Mouse (Mus musculus): ENCODE data around the gene Vgll4.

Gene Vgll4

DNA sequence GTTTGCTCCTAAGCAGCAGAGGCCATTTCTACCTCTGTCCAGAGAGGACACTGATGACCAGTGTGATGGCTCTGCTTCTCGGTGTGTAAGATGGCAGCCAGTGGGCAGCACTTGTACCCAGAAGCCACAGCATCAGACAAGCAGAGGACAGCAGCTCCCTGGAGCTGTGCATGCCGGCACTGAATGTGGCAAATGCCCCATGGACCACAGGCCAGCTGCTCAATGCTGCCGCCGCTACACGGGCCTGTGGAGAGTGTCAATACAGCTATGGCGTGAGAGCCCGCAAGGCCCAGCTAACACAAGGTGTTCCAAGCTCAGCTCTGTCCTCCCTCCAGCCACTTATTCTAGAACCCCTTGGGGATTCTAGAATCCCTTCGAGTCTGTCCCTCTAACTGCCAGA lies 105.4 kb downstream of the Vgll4 start:
- DNase-seq: no peak

DNA sequence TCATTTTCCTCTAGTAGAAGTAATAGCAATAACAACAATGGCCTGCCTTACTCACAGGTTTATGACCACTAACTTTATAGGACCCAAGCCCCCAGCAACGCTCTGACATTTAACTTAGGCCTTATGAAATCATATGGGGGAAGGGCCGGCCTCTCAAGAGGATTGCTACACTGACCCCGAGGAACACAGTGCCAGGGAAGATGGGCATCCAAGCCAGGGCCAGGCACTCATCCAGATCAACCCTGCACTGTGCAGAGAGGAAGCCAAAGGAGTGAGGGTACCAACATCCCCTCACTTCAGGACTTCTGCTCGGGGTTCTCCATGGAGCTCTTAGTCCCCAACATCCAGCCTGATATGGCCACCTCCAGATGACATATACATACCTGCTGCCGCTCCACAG lies 106.3 kb downstream of the Vgll4 start:
- DNase-seq: no peak

DNA sequence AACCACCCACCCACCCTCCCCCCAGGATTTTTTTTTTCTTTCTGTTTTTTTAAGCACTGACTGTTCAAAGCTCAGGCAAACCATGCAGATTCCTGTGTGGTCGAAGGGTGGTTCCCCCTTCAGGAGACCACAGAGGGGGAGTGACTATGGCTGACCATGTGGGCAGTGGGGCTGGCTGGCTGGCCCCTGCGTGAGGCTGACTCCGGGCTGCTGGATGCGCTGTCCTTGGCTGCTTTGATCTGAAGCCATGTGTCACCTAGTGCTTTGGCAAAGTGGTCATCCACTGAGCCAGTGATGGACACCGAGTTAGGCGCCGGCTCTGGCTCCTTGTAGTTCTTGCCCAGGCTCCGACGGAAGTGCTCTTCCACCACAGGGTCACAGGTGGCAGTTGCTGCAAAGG lies 107.7 kb downstream of the Vgll4 start:
- DNase-seq: no peak

DNA sequence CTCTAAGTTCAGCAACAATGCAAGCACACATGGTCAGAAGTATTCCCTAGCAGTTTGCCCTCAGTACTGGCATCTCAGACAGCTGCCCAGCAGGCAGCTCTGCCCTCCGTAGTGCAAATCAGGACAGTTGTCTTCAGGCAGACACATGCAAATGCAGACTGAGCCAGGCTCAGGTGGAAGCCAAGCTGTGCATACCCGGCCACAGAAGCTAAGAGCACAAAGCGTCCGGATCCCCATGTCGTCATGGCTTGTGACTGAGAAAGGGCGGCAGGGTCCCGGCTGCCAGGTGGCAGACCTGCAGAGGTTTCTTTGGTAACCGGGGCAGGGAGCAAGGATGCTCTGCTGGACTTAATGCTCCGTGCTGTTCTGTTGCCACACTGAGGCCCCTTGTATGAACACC lies 108.2 kb downstream of the Vgll4 start:
- DNase-seq: no peak

DNA sequence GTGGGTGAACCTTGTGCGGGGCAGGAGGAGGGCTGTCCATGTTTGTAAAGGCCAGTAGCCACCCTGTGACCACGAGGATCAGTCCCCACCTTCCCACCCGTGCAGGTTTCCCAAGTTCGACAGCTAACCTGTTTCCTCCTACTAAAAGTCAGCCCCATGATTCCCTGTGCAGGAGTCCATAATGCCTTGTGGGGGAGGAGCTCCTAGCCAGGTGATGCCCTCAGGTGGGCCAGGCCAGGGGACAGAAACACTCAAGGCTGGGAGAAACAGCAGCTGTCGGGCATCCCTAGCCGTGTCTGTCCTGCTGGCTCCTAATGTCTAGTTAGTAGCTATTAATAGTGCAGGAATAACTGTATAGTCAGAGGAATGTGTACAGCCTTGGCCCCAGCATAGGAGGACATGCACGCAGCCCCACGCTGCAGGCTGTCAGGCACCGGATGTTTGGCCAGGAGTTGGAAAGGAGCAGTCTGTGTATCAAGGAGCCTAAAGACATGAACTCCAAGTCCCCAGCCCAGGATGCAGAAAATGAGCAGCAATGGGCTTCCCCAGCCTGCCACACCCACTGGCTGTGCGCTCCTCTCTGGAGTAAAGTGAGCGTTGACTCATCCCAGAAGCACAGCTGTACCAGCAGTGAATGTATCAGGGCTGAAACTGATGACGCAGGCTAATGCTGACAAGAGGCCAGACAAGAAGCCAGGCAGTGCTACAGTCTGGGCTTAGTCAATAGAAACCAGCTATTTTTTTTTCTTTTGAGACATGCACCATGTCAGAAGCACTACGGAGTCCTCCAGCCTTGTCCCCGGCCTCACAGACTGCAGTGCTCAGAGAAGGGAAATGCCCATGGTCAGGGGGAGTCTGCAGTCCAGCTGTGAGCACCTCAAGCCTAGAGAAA lies 108.9 kb downstream of the Vgll4 start:
- DNase-seq: no peak

DNA sequence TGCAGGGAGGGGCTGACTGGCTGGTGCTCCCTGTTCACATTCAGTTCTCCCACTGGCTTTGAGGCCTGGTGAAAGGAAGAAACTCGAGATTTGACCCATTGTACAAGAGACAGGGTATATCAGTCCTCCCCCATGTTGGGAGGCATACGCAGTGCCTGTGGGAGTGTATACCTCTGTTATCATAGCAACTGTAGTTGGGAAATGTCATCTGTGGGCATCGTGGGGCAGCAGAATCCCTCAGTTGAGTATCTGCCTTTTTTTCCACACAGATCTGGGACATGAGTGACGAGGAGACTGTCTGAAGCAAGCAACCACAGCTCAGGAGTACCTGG lies 111.1 kb downstream of the Vgll4 start:
- no peak for DNase-seq

DNA sequence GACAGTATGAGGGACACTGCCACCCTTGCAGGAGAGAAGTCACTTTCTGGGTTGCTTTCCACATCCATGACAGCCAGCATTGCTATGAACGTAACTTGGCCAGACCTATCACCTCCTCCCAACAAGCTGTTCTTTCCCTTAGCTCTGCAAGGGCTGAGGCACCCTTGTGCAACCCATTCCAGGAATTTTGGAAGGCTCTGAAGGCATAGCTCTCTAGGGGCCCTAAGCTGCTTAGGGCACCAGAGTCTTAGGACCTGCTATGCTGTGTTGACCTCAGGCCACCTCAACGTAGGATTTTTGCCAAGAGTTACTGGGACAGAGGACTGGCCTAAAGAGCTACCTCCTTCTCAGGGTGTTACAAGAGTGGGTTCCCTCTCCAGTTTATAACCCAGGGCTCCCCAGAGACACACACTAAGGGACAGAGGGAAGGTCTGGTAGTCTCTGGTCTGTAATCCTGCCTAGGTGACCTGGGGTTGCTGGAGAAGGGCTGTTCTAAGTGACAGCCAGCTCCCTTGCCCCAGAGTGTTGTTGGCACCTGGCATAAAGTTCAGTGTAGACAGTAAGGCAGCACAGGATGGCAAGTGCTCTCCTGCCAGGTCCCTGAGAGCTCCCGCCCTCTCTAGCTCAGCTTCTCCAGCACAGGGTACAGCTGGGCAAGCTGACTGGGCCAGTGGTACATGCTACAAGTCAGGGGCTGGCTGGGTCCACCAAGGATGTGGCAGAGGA lies 111.6 kb downstream of the Vgll4 start:
- no peak for DNase-seq

DNA sequence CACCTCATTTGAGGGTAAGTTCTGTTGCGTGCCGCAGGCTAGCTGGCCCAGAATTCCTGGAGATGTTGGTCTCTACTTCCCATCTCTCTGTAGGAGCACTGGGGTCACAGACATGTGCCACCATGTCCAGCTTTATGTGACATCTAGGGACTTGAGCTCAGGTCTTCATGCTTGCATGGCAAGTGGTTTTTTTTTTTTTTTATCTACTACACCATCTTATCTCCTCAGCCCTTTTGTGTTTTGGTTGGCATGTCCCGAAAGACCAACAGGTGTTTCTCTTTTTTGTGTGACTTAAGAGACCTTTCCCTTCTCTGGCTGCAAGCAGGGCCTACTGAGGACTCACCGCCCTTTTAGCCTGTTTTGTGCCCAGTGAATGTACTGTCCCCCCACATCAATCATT lies 113.3 kb downstream of the Vgll4 start:
- no peak for DNase-seq

DNA sequence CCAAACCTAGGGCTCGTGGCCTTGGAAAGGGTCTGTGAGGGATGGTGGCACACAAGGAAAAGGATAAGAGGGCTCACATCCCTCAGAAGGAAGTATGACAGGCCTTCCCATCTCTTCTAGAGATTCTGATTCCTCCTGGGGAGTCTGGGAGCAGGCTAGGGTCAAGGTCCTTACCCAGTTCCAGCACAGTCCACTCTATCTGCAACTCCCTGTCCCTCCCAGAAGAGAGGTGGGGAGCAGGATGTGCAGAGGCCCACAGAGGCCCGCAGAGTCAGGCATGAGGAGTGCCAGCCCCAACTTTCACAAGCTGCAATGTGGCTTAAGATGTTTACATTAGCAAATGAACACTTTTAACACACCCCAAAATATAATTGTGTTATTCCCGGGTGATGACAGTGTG lies 114.2 kb downstream of the Vgll4 start:
- DNase-seq: no peak

DNA sequence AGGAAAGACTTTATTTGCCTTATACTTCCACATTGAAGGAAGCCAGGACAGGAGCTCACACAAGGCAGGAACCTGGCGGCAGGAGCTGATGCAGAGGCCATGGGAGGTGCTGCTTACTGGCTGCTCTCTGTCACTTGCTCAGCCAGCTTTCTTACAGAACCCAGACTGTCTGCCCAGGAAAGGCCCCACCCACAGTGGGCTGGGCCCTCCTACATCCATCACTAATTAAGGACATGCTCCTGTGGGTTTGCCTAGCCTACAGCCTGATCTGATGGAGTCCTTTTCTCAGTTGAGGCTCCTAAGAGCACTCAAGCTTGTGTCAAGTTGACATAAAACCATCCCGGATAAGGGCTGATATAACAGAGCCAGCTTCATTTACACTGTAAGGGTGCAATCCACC lies 115.4 kb downstream of the Vgll4 start:
- DNase-seq: no peak

DNA sequence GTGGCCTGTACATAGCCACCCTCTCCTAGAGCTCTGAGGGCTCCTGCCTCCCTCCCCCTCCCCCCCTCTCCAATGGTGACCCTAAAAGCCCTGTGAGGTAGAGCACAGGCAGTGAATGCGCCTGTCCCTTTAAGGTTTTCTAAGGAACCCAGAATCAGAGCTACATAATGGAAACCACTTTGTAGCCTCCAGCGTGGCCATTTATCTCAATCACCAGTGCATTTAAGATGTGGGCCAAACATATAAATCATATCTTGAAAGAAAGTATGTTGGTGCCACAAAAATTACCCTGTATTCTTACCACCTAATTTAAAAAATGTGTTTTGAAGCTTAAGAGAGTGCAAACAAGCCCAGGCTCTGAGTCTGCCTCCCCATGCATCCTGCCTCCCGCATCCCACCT lies 117.1 kb downstream of the Vgll4 start:
- DNase-seq: peak; percentile 35

DNA sequence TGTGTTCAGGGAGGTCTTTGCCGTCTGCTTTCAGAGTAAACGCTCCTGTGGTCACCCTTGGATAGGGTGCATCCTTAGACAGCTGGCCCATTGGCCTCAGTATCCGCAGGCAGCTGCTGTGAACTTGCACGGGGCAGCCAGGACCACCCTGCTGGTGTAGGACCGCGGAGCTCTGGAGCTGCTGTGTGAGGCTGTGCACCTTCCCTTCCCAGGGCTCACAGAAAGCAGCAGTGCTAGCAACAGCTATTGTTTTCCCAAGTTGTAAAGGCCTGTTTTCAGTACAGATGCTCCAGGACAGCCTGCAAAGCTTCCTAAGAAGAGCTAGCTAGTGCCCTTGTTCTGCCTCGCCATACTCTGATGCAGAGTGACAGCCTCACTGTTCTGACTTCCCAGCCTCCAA lies 118.1 kb downstream of the Vgll4 start:
- DNase-seq: no peak

DNA sequence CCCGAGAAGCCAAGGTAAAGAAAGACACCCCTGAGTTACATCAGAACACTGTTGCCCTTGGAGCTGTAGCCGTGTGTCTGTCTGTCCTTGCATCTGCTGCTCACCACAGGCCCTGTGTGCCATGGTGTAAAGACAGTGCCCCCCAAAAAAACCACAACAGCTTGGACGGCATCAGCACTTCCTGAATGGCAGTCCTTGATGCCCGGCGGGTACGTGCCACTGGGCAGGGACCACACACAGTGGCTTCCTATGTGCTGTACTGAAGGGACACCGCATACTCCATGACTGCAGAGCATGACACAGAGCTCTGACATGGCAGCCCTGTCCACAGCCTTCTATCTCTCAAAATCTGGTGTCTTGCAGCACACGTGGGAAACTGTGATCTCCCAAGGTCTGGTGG lies 120.0 kb downstream of the Vgll4 start:
- no peak for DNase-seq

DNA sequence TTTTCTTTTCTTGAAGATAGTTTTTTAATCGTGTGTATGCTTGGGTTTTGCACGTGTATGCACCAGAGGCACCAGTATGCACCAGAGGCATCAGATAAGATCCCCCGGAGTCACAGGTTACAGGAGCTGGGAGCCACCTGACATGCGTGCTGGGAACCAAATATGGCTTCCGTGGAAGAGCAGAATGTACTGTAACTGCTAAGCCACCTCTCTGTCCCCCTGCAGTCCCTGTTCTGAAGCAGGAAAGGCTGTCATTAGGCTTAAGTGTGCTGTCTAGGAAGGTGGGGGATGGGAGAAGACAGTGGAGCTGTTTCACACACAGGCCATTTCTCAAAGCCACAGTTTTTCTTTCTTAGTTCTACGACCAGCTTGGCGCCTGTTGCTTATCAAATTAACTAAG lies 121.0 kb downstream of the Vgll4 start:
- DNase-seq: no peak

DNA sequence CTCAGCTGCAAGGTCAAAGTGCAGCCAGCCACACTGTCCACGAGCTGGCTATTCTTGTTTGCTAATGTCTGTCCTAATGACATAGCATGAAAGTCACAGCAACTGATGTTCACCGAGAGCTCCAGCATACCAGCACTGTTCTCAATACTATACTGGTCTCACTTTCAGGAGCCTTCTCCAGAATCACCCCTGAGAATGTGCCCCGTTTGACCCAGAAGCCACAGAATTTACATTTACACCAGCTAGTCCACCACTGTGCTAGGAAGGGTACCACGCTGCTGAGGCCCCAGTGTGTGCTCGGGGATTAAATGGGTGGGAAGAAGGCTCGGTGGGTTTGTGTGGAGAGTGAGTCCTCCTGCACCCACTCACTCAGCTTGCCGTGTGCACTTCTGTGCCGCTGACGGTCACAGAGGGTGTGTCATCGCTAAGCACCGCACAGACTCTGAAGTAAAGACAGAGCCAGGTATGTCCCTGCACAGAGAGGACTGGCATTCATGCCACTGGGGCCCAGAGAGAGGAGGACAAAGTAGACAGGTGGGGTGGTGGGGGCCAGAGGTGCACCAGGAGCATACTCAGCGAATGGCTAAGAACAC lies 122.1 kb downstream of the Vgll4 start:
- no peak for DNase-seq

DNA sequence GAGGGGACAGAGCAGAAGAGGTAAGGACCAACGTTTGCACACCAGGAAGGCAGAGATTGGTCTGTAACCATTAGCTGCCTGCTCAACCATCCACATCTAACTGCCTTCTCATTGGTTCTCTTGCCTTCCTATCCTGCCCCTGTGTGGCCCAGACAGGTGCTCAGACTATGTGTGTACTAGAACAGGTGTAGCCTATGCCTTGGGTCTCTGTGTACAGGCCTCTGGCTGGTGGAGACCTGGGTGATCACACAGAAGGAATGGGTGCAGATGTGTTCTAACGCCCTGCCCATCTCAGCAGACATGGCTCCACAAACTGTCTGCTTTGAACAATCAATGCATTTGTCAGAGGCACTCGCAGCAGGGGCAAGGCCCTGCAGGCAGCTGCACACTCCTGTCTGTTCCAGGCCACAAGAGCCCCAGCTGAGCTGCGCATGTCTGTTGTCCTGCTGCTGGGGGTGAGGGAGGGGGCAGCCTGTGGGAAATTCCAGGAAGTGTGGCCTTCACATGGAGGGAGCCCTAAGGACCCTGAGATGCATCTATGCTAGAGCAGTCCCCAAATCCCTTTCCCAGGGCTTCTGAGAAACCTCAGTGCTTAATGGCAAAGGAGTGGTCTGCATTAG lies 123.5 kb downstream of the Vgll4 start:
- DNase-seq: peak; percentile 55

DNA sequence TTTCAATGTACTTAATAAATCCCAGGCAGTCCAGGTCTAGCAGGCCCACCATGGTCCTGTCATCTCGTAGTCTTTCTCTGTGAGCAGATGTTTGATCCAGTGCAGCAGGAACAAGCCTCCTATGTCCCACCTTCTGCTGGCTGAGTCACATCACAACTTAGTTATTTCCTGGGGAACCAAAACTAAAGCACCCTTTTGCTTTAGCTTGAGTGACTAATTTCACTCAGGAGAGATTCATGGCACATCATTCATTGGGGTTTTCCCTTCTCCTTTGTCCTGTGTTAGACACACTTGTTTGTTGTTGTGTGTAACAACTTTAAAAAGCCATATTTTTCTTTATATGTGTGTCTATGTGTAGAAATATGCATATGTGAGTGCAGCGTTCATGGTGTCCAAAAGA lies 126.9 kb downstream of the Vgll4 start:
- no peak for DNase-seq

DNA sequence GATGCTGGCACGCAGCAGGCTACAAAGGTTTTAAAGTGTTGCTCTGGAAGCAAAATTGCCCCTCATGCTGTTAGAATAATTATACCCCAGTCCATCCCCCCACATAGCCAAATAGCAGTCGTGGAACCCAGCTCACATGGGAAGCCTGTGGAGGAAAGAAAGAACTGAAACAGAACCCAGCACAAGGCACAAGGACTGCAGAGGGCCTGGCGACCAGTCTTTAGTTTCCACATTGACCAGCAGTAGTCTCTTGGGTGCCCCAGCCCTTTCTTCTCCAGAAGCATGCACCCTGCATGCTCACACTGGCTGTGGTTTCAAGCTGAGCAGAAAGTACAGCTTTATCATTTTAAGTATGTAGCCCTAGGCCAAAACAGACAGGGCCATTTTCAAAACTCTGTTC lies 127.7 kb downstream of the Vgll4 start:
- no peak for DNase-seq

DNA sequence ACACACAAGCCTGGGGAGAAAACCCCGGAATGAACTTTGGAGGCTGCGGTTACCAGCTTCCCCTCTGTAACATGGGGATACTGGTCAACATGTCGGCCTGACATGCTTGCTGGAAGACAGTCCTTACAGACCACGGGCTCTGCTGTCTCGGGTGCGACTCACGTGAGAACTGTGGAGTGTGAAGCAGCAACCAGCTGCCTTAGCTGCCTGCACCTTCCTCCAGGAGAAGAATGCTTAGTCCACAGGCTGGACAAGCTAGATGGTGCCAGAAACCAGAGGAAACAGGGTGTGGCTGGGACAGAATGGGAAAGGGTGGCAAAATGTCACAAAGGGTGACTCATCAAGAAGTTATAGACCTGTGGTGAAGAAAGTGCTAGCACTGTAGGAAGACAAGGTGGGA lies 129.8 kb downstream of the Vgll4 start:
- DNase-seq: no peak

DNA sequence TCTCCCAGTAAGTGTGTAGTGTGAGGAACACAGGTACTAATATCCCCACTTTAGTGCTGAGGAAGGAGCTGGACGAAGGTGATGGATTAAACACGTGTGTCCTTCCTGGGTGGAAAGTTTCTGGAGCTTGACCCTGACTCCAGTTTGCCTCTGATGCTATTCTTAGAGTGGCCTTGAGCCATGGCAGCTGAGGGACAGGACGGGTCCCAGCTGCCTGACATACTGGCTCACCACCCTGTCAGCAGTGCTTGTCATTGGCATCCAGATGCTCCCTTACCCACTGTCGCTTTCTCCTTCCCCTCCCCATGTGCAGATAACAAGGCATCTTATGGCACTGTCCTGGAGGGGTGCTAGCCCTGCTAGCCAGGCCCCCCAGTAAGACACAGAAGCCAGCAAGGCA lies 130.9 kb downstream of the Vgll4 start:
- DNase-seq: no peak

DNA sequence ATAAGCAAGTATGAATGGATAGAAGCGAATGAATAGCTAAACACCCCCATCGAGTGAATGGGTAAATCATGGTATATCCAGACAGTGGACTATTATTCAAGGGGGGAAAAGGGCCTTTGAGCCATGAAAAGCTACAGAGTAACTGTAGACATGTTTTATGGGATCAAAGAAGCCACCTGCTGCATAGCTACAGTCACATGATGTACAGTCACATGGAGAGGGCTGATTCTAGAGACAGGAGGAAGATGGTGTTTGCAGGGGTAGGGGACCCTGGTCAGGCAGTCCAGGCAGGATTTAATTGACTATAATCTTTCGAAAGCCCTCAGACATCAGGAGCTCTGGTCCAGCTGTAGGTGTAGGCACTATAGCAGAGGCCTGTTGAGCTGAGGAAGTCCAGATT lies 133.4 kb downstream of the Vgll4 start:
- no peak for DNase-seq

DNA sequence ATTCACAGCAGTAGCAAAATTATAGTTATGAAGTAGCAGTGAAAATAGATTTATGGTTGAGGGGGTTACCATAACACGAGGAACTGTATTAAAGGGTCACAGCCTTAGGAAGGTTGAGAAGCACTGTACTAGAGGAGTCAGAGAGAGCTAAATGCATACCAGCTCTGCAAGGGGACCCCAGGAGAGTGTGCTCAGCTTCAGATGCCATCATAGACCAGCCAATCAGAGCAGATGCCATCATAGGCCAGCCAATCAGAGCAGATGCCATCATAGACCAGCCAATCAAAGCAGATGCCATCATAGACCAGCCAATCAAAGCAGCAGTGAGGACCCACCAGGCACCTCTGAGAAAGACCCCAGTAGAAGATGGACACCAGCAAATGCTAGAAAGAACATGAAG lies 134.0 kb downstream of the Vgll4 start:
- DNase-seq: no peak

DNA sequence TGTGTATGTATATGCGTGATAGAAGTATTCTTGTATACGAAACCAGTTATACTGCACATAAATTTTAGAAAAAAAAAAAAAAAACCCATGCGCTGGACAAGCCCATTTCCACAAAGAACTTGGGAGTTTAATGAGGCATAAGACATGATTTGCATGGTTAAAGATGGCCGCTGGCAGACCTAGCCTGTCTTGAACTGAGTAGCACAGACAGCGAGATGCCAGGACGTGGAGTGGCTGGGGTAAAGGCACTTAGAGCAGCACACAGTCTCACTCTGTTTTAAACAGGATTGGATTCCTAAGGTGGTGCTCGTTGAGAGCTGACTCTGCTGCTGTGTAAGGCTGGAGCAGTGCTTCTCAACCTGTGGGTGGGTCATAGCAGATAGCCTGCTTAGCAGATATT lies 134.4 kb downstream of the Vgll4 start:
- no peak for DNase-seq

DNA sequence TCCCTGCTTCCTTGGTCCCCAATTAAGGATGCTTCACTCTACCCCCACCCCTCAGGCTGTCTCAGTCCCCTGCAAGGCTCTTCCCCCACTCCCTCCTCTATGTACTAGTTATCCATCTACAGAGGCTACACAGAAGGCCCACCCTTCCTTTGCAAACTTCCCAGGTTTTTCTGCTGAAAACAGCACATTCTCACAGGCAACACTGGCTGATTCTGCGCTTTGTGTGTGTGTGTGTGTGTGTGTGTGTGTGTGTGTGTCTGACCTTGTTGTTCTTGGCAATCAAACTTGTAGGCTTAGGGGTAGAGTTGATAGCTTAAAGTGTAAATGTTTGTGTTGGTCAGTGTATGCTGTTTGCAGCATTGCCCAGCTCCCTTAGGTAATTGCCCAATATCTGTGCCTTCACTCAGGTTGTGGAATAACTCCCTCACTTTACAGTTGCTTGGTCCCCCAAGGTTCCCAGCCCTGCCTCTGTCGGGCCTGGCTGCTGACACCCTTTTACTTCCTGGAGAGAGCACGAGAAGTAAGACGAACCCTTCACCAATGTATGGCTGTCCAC lies 135.9 kb downstream of the Vgll4 start:
- no peak for DNase-seq

All from embryo, embryonic 11 days (tissue).